Mouse (Mus musculus) heart, embryonic 16.5 days (tissue): ENCODE data around the gene Zfp114. TPM values are rescaled to one million over a fixed set of nuclear protein-coding genes. Genes with fewer than 3 reads are reported as not detected.

Experiments used
- polyA plus RNA-seq: library from polyadenylated mRNA; unstranded; fragments of >200 nt; fragmentation: Nextera tagmentation; extraction: Ambion mirVana; gene quantifications from 2 replicates; pipeline ENCODE4 v1.2.1, GENCODE M21; 2015

Zfp114 gene
- polyA plus RNA-seq, 1 experiment from 2014 or later = 2.1 TPM

Other genes with a start within 250 kb of the Zfp114 start
- not detected in 2 replicates for gene Vmn1r179, start 248.1 kb upstream of the Zfp114 start, polyA plus RNA-seq
- gene Vmn1r180, start 224.4 kb upstream of the Zfp114 start, polyA plus RNA-seq = not detected in 2 replicates
- gene Vmn1r181, start 200.4 kb upstream of the Zfp114 start, polyA plus RNA-seq = not detected in 2 replicates
- not detected in 2 replicates for gene V1rd19, start 173.4 kb upstream of the Zfp114 start, polyA plus RNA-seq
- 0.01 TPM in 1 of 2 replicates, not detected in the other for gene Vmn1r183, start 121.8 kb upstream of the Zfp114 start, polyA plus RNA-seq
- 13.2 and 14.1 TPM in 2 replicates for gene Zfp180, start 93.1 kb upstream of the Zfp114 start, polyA plus RNA-seq
- gene Zfp112, start 62.7 kb upstream of the Zfp114 start, polyA plus RNA-seq = 5.2 and 6.0 TPM in 2 replicates
- 8.7 and 9.4 TPM in 2 replicates for gene Zfp235, start 40.9 kb upstream of the Zfp114 start, polyA plus RNA-seq
- 5.6 and 7.1 TPM in 2 replicates for gene Zfp111, start 36.4 kb downstream of the Zfp114 start, polyA plus RNA-seq
- gene Zfp109, start 62.5 kb downstream of the Zfp114 start, polyA plus RNA-seq = 3.6 TPM in 2 replicates
- 2.1 and 2.7 TPM in 2 replicates for gene Zfp108, start 79.7 kb downstream of the Zfp114 start, polyA plus RNA-seq
- gene Zfp93, start 95.4 kb downstream of the Zfp114 start, polyA plus RNA-seq = 5.8 and 6.7 TPM in 2 replicates
- 16.6 and 16.8 TPM in 2 replicates for gene Zfp61, start 126.2 kb downstream of the Zfp114 start, polyA plus RNA-seq
- gene Zfp94, start 141.6 kb downstream of the Zfp114 start, polyA plus RNA-seq = 5.1 and 5.2 TPM in 2 replicates
- 0.17 and 0.30 TPM in 2 replicates for gene Tescl, start 158.9 kb downstream of the Zfp114 start, polyA plus RNA-seq
- gene Lypd5, start 174.1 kb downstream of the Zfp114 start, polyA plus RNA-seq = not detected in 2 replicates
- gene Kcnn4, start 195.2 kb downstream of the Zfp114 start, polyA plus RNA-seq = 5.2 and 10.9 TPM in 2 replicates
- gene Smg9, start 224.6 kb downstream of the Zfp114 start, polyA plus RNA-seq = 18.7 and 20.5 TPM in 2 replicates